Mouse (Mus musculus): ENCODE results near the gene Slc35d2. TPM values are rescaled to one million over a fixed set of nuclear protein-coding genes. Genes with fewer than 3 reads are reported as not detected.

The Slc35d2 gene
- polyA plus RNA-seq, 1 experiment from 2014 or later, result 6.8 TPM

- no peak overlapping the region for H3K4me3 ChIP-seq (ENCODE audit: low read length)
- no peak overlapping the region for H3K27ac ChIP-seq (ENCODE audit: low read length)
- no peak; the same call in 1 of the 2 replicates for ATAC-seq
- no peaks in the 10 kb centered on the region for H3K36me3 ChIP-seq (ENCODE audit: control insufficient read depth, insufficient read depth, low read length)
- no peaks in the 10 kb centered on the region for H3K9me3 ChIP-seq (ENCODE audit: control insufficient read depth, low read length)
- 4% methylated on average over 1 of the region's 1 CpGs for WGBS
- no peaks in the 10 kb centered on the region; the same call in 1 of the 2 replicates for H3K4me1 ChIP-seq (ENCODE audit: control insufficient read depth, insufficient read depth, low read length)
- H3K27me3 ChIP-seq (replicated peaks; ENCODE audit: control insufficient read depth, insufficient read depth, low read length), result no peaks in the 10 kb centered on the region
- no peak overlapping the region for H3K4me2 ChIP-seq (ENCODE audit: low read depth, low read length)
- H3K9ac ChIP-seq (ENCODE audit: low read depth, low read length), result no peak overlapping the region
Measured at GRCm38 (mm10) chr13:64093341-64093740, 35.8 kb downstream of the Slc35d2 start.

GRCm38 (mm10) chr13:64092752-64093151 lies 36.4 kb downstream of the Slc35d2 start:
- 62% methylated on average over 6 of the region's 6 CpGs for WGBS
- Histone ChIP-seq H3K27me3 (replicated peaks; ENCODE audit: control insufficient read depth, insufficient read depth, low read length) (no peaks in the 10 kb centered on the region), H3K4me1 (ENCODE audit: control insufficient read depth, insufficient read depth, low read length) (no peaks in the 10 kb centered on the region; the same call in 1 of the 2 replicates), H3K27ac (ENCODE audit: low read length) (no peak overlapping the region), H3K9ac (ENCODE audit: low read depth, low read length) (no peak overlapping the region), H3K4me3 (ENCODE audit: low read length) (no peak overlapping the region), H3K9me3 (ENCODE audit: control insufficient read depth, low read length) (no peaks in the 10 kb centered on the region), H3K4me2 (ENCODE audit: low read depth, low read length) (no peak overlapping the region), H3K36me3 (ENCODE audit: control insufficient read depth, insufficient read depth, low read length) (no peaks in the 10 kb centered on the region)
- no peak for ATAC-seq

GRCm38 (mm10) chr13:64092141-64092540 lies 37.0 kb downstream of the Slc35d2 start:
- Histone ChIP-seq H3K9ac (ENCODE audit: low read depth, low read length) (no peak overlapping the region), H3K36me3 (ENCODE audit: control insufficient read depth, insufficient read depth, low read length) (no peaks in the 10 kb centered on the region), H3K4me1 (ENCODE audit: control insufficient read depth, insufficient read depth, low read length) (no peaks in the 10 kb centered on the region; the same call in 1 of the 2 replicates), H3K4me3 (ENCODE audit: low read length) (no peak overlapping the region), H3K27me3 (replicated peaks; ENCODE audit: control insufficient read depth, insufficient read depth, low read length) (no peaks in the 10 kb centered on the region), H3K4me2 (ENCODE audit: low read depth, low read length) (no peak overlapping the region), H3K27ac (ENCODE audit: low read length) (no peak overlapping the region), H3K9me3 (ENCODE audit: control insufficient read depth, low read length) (no peaks in the 10 kb centered on the region)
- no peak for ATAC-seq
- 67% methylated on average over 3 of the region's 3 CpGs for WGBS

GRCm38 (mm10) chr13:64091006-64091405 lies 38.2 kb downstream of the Slc35d2 start:
- WGBS, result 79% methylated on average over 7 of the region's 7 CpGs

GRCm38 (mm10) chr13:64090278-64090677 lies 38.9 kb downstream of the Slc35d2 start:
- no peaks in the 10 kb centered on the region; the same call in 1 of the 2 replicates for H3K4me1 ChIP-seq (ENCODE audit: control insufficient read depth, insufficient read depth, low read length)
- WGBS, result 61% methylated on average over 5 of the region's 5 CpGs
- H3K9me3 ChIP-seq (ENCODE audit: control insufficient read depth, low read length), result no peaks in the 10 kb centered on the region
- no peak overlapping the region for H3K27ac ChIP-seq (ENCODE audit: low read length)
- H3K4me2 ChIP-seq (ENCODE audit: low read depth, low read length), result no peak overlapping the region
- no peak overlapping the region for H3K4me3 ChIP-seq (ENCODE audit: low read length)
- no peaks in the 10 kb centered on the region for H3K36me3 ChIP-seq (ENCODE audit: control insufficient read depth, insufficient read depth, low read length)
- H3K27me3 ChIP-seq (replicated peaks; ENCODE audit: control insufficient read depth, insufficient read depth, low read length), result no peaks in the 10 kb centered on the region
- no peak overlapping the region for H3K9ac ChIP-seq (ENCODE audit: low read depth, low read length)
- no peak for ATAC-seq

More at GRCm38 (mm10) chr13:64091006-64091405, 38.2 kb downstream of the Slc35d2 start:
- Histone ChIP-seq H3K4me1 (ENCODE audit: control insufficient read depth, insufficient read depth, low read length) (no peaks in the 10 kb centered on the region; the same call in 1 of the 2 replicates), H3K4me2 (ENCODE audit: low read depth, low read length) (no peak overlapping the region), H3K27ac (ENCODE audit: low read length) (no peak overlapping the region), H3K9me3 (ENCODE audit: control insufficient read depth, low read length) (no peaks in the 10 kb centered on the region), H3K36me3 (ENCODE audit: control insufficient read depth, insufficient read depth, low read length) (no peaks in the 10 kb centered on the region), H3K4me3 (ENCODE audit: low read length) (no peak overlapping the region), H3K27me3 (replicated peaks; ENCODE audit: control insufficient read depth, insufficient read depth, low read length) (no peaks in the 10 kb centered on the region), H3K9ac (ENCODE audit: low read depth, low read length) (no peak overlapping the region)
- ATAC-seq, result no peak

- Histone ChIP-seq H3K4me1 (ENCODE audit: control insufficient read depth, insufficient read depth, low read length) (no peaks in the 10 kb centered on the region; the same call in 1 of the 2 replicates), H3K9ac (ENCODE audit: low read depth, low read length) (no peak within 1 kb of the TSS), H3K27ac (ENCODE audit: low read length) (no peak within 1 kb of the TSS), H3K36me3 (ENCODE audit: control insufficient read depth, insufficient read depth, low read length) (no peaks in the 10 kb centered on the region), H3K4me2 (ENCODE audit: low read depth, low read length) (no peak within 1 kb of the TSS), H3K4me3 (ENCODE audit: low read length) (no peak within 1 kb of the TSS), H3K27me3 (replicated peaks; ENCODE audit: control insufficient read depth, insufficient read depth, low read length) (no peaks in the 10 kb centered on the region), H3K9me3 (ENCODE audit: control insufficient read depth, low read length) (no peaks in the 10 kb centered on the region)
- WGBS, result 82% methylated on average over 4 of the region's 4 CpGs
- ATAC-seq, result no peak
Measured at GRCm38 (mm10) chr13:64089130-64089529, 40.0 kb downstream of the Slc35d2 start, which contains the start of gene Hsd17b3. Hsd17b3 (minus strand) TSS chr13:64089230.

GRCm38 (mm10) chr13:64088057-64088456 lies 41.1 kb downstream of the Slc35d2 start:
- H3K36me3 ChIP-seq (ENCODE audit: control insufficient read depth, insufficient read depth, low read length), result no peaks in the 10 kb centered on the region
- no peaks in the 10 kb centered on the region for H3K27me3 ChIP-seq (replicated peaks; ENCODE audit: control insufficient read depth, insufficient read depth, low read length)
- ATAC-seq, result no peak
- no peak overlapping the region for H3K9ac ChIP-seq (ENCODE audit: low read depth, low read length)
- no peak overlapping the region for H3K4me3 ChIP-seq (ENCODE audit: low read length)
- H3K9me3 ChIP-seq (ENCODE audit: control insufficient read depth, low read length), result no peaks in the 10 kb centered on the region
- no peak overlapping the region for H3K4me2 ChIP-seq (ENCODE audit: low read depth, low read length)
- H3K4me1 ChIP-seq (ENCODE audit: control insufficient read depth, insufficient read depth, low read length), result no peaks in the 10 kb centered on the region; the same call in 1 of the 2 replicates
- WGBS, result 77% methylated on average over 7 of the region's 7 CpGs
- no peak overlapping the region for H3K27ac ChIP-seq (ENCODE audit: low read length)

- H3K27me3 ChIP-seq (replicated peaks; ENCODE audit: control insufficient read depth, insufficient read depth, low read length), result no peaks in the 10 kb centered on the region
- WGBS, result 88% methylated on average over 5 of the region's 5 CpGs
- no peak overlapping the region for H3K9ac ChIP-seq (ENCODE audit: low read depth, low read length)
- H3K4me3 ChIP-seq (ENCODE audit: low read length), result no peak overlapping the region
- no peaks in the 10 kb centered on the region for H3K36me3 ChIP-seq (ENCODE audit: control insufficient read depth, insufficient read depth, low read length)
- no peaks in the 10 kb centered on the region for H3K4me1 ChIP-seq (ENCODE audit: control insufficient read depth, insufficient read depth, low read length)
- H3K4me2 ChIP-seq (ENCODE audit: low read depth, low read length), result no peak overlapping the region
- no peak overlapping the region for H3K27ac ChIP-seq (ENCODE audit: low read length)
- no peaks in the 10 kb centered on the region for H3K9me3 ChIP-seq (ENCODE audit: control insufficient read depth, low read length)
- ATAC-seq, result no peak
Measured at GRCm38 (mm10) chr13:64086036-64086435, 43.1 kb downstream of the Slc35d2 start.

- no peak overlapping the region for H3K4me3 ChIP-seq (ENCODE audit: low read length)
- no peak for ATAC-seq
- H3K4me1 ChIP-seq (ENCODE audit: control insufficient read depth, insufficient read depth, low read length), result no peaks in the 10 kb centered on the region
- H3K36me3 ChIP-seq (ENCODE audit: control insufficient read depth, insufficient read depth, low read length), result no peaks in the 10 kb centered on the region
- H3K27me3 ChIP-seq (replicated peaks; ENCODE audit: control insufficient read depth, insufficient read depth, low read length), result no peaks in the 10 kb centered on the region
- no peak overlapping the region for H3K4me2 ChIP-seq (ENCODE audit: low read depth, low read length)
- H3K9me3 ChIP-seq (ENCODE audit: control insufficient read depth, low read length), result no peaks in the 10 kb centered on the region
- no peak overlapping the region for H3K9ac ChIP-seq (ENCODE audit: low read depth, low read length)
- 83% methylated on average over 3 of the region's 3 CpGs for WGBS
- no peak overlapping the region for H3K27ac ChIP-seq (ENCODE audit: low read length)
Measured at GRCm38 (mm10) chr13:64083331-64083730, 45.8 kb downstream of the Slc35d2 start.

Data from intestine, embryonic 16.5 days (tissue).